Mouse (Mus musculus) limb, embryonic 13.5 days (tissue): ENCODE data around the gene Ranbp9. TPM values are rescaled to one million over a fixed set of nuclear protein-coding genes. Genes with fewer than 3 reads are reported as not detected.
"Not testable (repeated sequence)": the region's sequence is repeated elsewhere in the genome, so short reads cannot be mapped to it uniquely, and the experiment has no call there.

Source experiments
- ATAC-seq: fragments of 200-750 bp; cut with Nextera tagmentation; 2 replicates; pipeline ENCODE4 v1.8.0; 2017; ENCODE audit warnings: low read depth, moderate number of reproducible peaks, moderate TSS enrichment; ENCODE audit not compliant: low FRiP score
- H3K27ac ChIP-seq: fragments of 300-500 bp; sonication (generic); 2 replicates; pipeline ENCODE4 v1.5.1; 2015; ENCODE audit warnings: inconsistent platforms, mild to moderate bottlenecking, moderate library complexity
- H3K27me3 ChIP-seq: fragments of 300-500 bp; sonication (generic); 2 replicates; pipeline ENCODE4 v1.6.1; 2015; ENCODE audit warnings: mild to moderate bottlenecking, inconsistent platforms
- H3K36me3 ChIP-seq: fragments of 300-500 bp; sonication (generic); 2 replicates; pipeline ENCODE4 v1.6.1; 2015; ENCODE audit warnings: inconsistent platforms, mild to moderate bottlenecking, moderate library complexity
- H3K4me1 ChIP-seq: fragments of 300-500 bp; sonication (generic); 2 replicates; pipeline ENCODE4 v1.6.1; 2015; ENCODE audit warnings: inconsistent platforms
- H3K4me2 ChIP-seq: fragments of 300-500 bp; sonication (generic); replicated peaks from 2 replicates; pipeline ENCODE4 v1.6.1; 2015; ENCODE audit warnings: inconsistent platforms, mild to moderate bottlenecking, moderate library complexity
- H3K4me3 ChIP-seq: fragments of 300-500 bp; sonication (generic); 2 replicates; pipeline ENCODE4 v1.5.1; 2015; ENCODE audit warnings: moderate library complexity, mild to moderate bottlenecking, inconsistent platforms
- H3K9ac ChIP-seq: fragments of 300-500 bp; sonication (generic); 2 replicates; pipeline ENCODE4 v1.6.1; 2015; ENCODE audit warnings: mild to moderate bottlenecking, inconsistent platforms
- H3K9me3 ChIP-seq: fragments of 300-500 bp; sonication (generic); 2 replicates; pipeline ENCODE4 v1.6.1; 2016; ENCODE audit warnings: inconsistent platforms
- WGBS: fragments of 180-500 bp; shearing (Covaris S2); methylation state at CpG from one replicate; pipeline ENCODE4 v1.1.7; 2015; 5-methylcytosine and 5-hydroxymethylcytosine counted together
- polyA plus RNA-seq: library from polyadenylated mRNA; unstranded; fragments of >200 nt; fragmentation: Nextera tagmentation; extraction: Ambion mirVana; gene quantifications from 2 replicates; pipeline ENCODE4 v1.2.1, GENCODE M21; 2015

The Ranbp9 gene
- polyA plus RNA-seq, 1 experiment from 2014 or later: 10.3 TPM

- no peaks in the 10 kb centered on the region for H3K27me3 ChIP-seq
- 70% methylated on average over 7 of the region's 7 CpGs for WGBS
- peaks cover 34% of the 10 kb centered on the region for H3K4me1 ChIP-seq
- H3K36me3 ChIP-seq: no peaks in the 10 kb centered on the region
- ATAC-seq: no peak
- H3K9ac ChIP-seq: no peak overlapping the region
- no peak overlapping the region for H3K4me2 ChIP-seq
- H3K27ac ChIP-seq: no peak overlapping the region
- no peak overlapping the region for H3K4me3 ChIP-seq
- H3K9me3 ChIP-seq: no peaks in the 10 kb centered on the region
Measured at GRCm38 (mm10) chr13:43476226-43476625, 4.9 kb downstream of the Ranbp9 start.

- 77% methylated on average over 5 of the region's 5 CpGs for WGBS
Measured at GRCm38 (mm10) chr13:43474722-43475121, 6.4 kb downstream of the Ranbp9 start.

GRCm38 (mm10) chr13:43471861-43472260 lies 9.2 kb downstream of the Ranbp9 start:
- Histone ChIP-seq H3K4me1 (peaks cover 24% of the 10 kb centered on the region), H3K9me3 (peaks cover 12% of the 10 kb centered on the region; the same call in 1 of the 2 replicates), H3K36me3 (peaks cover 14% of the 10 kb centered on the region; the same call in 1 of the 2 replicates)
- not testable (repeated sequence) for ATAC-seq, H3K4me3 ChIP-seq, H3K27ac ChIP-seq, H3K4me2 ChIP-seq, H3K9ac ChIP-seq, H3K27me3 ChIP-seq
- WGBS: 90% methylated on average over 1 of the region's 1 CpGs

More at GRCm38 (mm10) chr13:43474722-43475121, 6.4 kb downstream of the Ranbp9 start:
- no peak overlapping the region for H3K9ac ChIP-seq
- H3K36me3 ChIP-seq: peaks cover 7% of the 10 kb centered on the region; the same call in 1 of the 2 replicates
- H3K9me3 ChIP-seq: peaks cover 7% of the 10 kb centered on the region; the same call in 1 of the 2 replicates
- no peak overlapping the region for H3K4me3 ChIP-seq
- H3K4me2 ChIP-seq: no peak overlapping the region
- H3K4me1 ChIP-seq: peaks cover 34% of the 10 kb centered on the region
- H3K27me3 ChIP-seq: no peaks in the 10 kb centered on the region
- no peak overlapping the region for H3K27ac ChIP-seq
- ATAC-seq: no peak

- H3K9me3 ChIP-seq: peaks cover 12% of the 10 kb centered on the region; the same call in 1 of the 2 replicates
- H3K4me3 ChIP-seq: no peak overlapping the region
- peaks cover 14% of the 10 kb centered on the region; the same call in 1 of the 2 replicates for H3K36me3 ChIP-seq
- H3K4me2 ChIP-seq: no peak overlapping the region
- H3K4me1 ChIP-seq: peaks cover 16% of the 10 kb centered on the region
- H3K27me3 ChIP-seq: no peaks in the 10 kb centered on the region
- H3K27ac ChIP-seq: no peak overlapping the region
- WGBS: 97% methylated on average over 1 of the region's 1 CpGs
- no peak overlapping the region for H3K9ac ChIP-seq
- ATAC-seq: no peak
Measured at GRCm38 (mm10) chr13:43469607-43470006, 11.5 kb downstream of the Ranbp9 start.

GRCm38 (mm10) chr13:43464605-43465004 lies 16.5 kb downstream of the Ranbp9 start:
- H3K4me2 ChIP-seq: no peak overlapping the region
- no peak overlapping the region for H3K4me3 ChIP-seq
- peaks cover 4% of the 10 kb centered on the region; the same call in 1 of the 2 replicates for H3K9me3 ChIP-seq
- peaks cover 10% of the 10 kb centered on the region; the same call in 1 of the 2 replicates for H3K36me3 ChIP-seq
- no peak for ATAC-seq
- no peak overlapping the region for H3K27ac ChIP-seq
- H3K4me1 ChIP-seq: no peaks in the 10 kb centered on the region
- WGBS: 98% methylated on average over 2 of the region's 2 CpGs
- no peak overlapping the region for H3K9ac ChIP-seq
- H3K27me3 ChIP-seq: no peaks in the 10 kb centered on the region

- WGBS: 79% methylated on average over 1 of the region's 1 CpGs
Measured at GRCm38 (mm10) chr13:43457161-43457560, 23.9 kb downstream of the Ranbp9 start.

GRCm38 (mm10) chr13:43454431-43454830 lies 26.7 kb downstream of the Ranbp9 start:
- Histone ChIP-seq H3K4me1 (peaks cover 3% of the 10 kb centered on the region; the same call in 1 of the 2 replicates), H3K27ac (no peak overlapping the region), H3K9me3 (no peaks in the 10 kb centered on the region), H3K36me3 (no peaks in the 10 kb centered on the region; the same call in 1 of the 2 replicates), H3K4me2 (no peak overlapping the region), H3K9ac (no peak overlapping the region), H3K27me3 (no peaks in the 10 kb centered on the region), H3K4me3 (no peak overlapping the region)
- no peak for ATAC-seq
- WGBS: 91% methylated on average over 7 of the region's 7 CpGs

More at GRCm38 (mm10) chr13:43457161-43457560, 23.9 kb downstream of the Ranbp9 start:
- Histone ChIP-seq H3K4me1 (peaks cover 3% of the 10 kb centered on the region; the same call in 1 of the 2 replicates), H3K9ac (no peak overlapping the region), H3K36me3 (peaks cover 3% of the 10 kb centered on the region; the same call in 1 of the 2 replicates), H3K4me2 (no peak overlapping the region), H3K4me3 (no peak overlapping the region), H3K9me3 (no peaks in the 10 kb centered on the region), H3K27ac (no peak overlapping the region), H3K27me3 (no peaks in the 10 kb centered on the region)
- no peak for ATAC-seq

- H3K36me3 ChIP-seq: no peaks in the 10 kb centered on the region; the same call in 1 of the 2 replicates
- no peak overlapping the region for H3K4me2 ChIP-seq
- no peaks in the 10 kb centered on the region for H3K9me3 ChIP-seq
- WGBS: 47% methylated on average over 7 of the region's 7 CpGs
- no peak overlapping the region for H3K9ac ChIP-seq
- H3K27me3 ChIP-seq: no peaks in the 10 kb centered on the region
- H3K4me1 ChIP-seq: peaks cover 3% of the 10 kb centered on the region; the same call in 1 of the 2 replicates
- ATAC-seq: no peak
- no peak overlapping the region for H3K27ac ChIP-seq
- H3K4me3 ChIP-seq: no peak overlapping the region
Measured at GRCm38 (mm10) chr13:43452843-43453605, 28.1 kb downstream of the Ranbp9 start.

- no peak for ATAC-seq
- Histone ChIP-seq H3K36me3 (no peaks in the 10 kb centered on the region; the same call in 1 of the 2 replicates), H3K9me3 (no peaks in the 10 kb centered on the region), H3K27ac (no peak overlapping the region), H3K9ac (no peak overlapping the region), H3K27me3 (no peaks in the 10 kb centered on the region), H3K4me1 (peaks cover 7% of the 10 kb centered on the region; the same call in 1 of the 2 replicates), H3K4me3 (no peak overlapping the region), H3K4me2 (no peak overlapping the region)
- 80% methylated on average over 2 of the region's 2 CpGs for WGBS
Measured at GRCm38 (mm10) chr13:43452177-43452576, 28.9 kb downstream of the Ranbp9 start.

GRCm38 (mm10) chr13:43450686-43451085 lies 30.4 kb downstream of the Ranbp9 start:
- 87% methylated on average over 3 of the region's 3 CpGs for WGBS
- H3K4me1 ChIP-seq: peaks cover 7% of the 10 kb centered on the region; the same call in 1 of the 2 replicates
- no peaks in the 10 kb centered on the region for H3K9me3 ChIP-seq
- no peak overlapping the region for H3K4me2 ChIP-seq
- H3K36me3 ChIP-seq: no peaks in the 10 kb centered on the region; the same call in 1 of the 2 replicates
- no peak overlapping the region for H3K27ac ChIP-seq
- no peak for ATAC-seq
- no peaks in the 10 kb centered on the region for H3K27me3 ChIP-seq
- no peak overlapping the region for H3K4me3 ChIP-seq
- H3K9ac ChIP-seq: no peak overlapping the region

GRCm38 (mm10) chr13:43447721-43448120 lies 33.4 kb downstream of the Ranbp9 start:
- H3K4me1 ChIP-seq: peaks cover 8% of the 10 kb centered on the region; the same call in 1 of the 2 replicates
- no peak overlapping the region for H3K27ac ChIP-seq
- no peaks in the 10 kb centered on the region for H3K9me3 ChIP-seq
- no peak overlapping the region for H3K4me2 ChIP-seq
- H3K27me3 ChIP-seq: no peaks in the 10 kb centered on the region
- H3K9ac ChIP-seq: no peak overlapping the region
- no peaks in the 10 kb centered on the region for H3K36me3 ChIP-seq
- WGBS: 84% methylated on average over 3 of the region's 3 CpGs
- H3K4me3 ChIP-seq: no peak overlapping the region
- ATAC-seq: no peak

- 91% methylated on average over 4 of the region's 4 CpGs for WGBS
- Histone ChIP-seq H3K9me3 (no peaks in the 10 kb centered on the region), H3K4me1 (peaks cover 14% of the 10 kb centered on the region), H3K4me3 (no peak overlapping the region), H3K4me2 (no peak overlapping the region), H3K27me3 (no peaks in the 10 kb centered on the region), H3K27ac (no peak overlapping the region), H3K9ac (no peak overlapping the region), H3K36me3 (no peaks in the 10 kb centered on the region)
- no peak for ATAC-seq
Measured at GRCm38 (mm10) chr13:43445754-43446153, 35.3 kb downstream of the Ranbp9 start.
